Mouse (Mus musculus) gastrocnemius, postnatal 25 days (tissue): ENCODE data around the gene Nr6a1. TPM values are rescaled to one million over a fixed set of nuclear protein-coding genes. Genes with fewer than 3 reads are reported as not detected.

Experiments used
- DNase-seq: peaks from one replicate; pipeline ENCODE4 v3.0.0; 2022
- total RNA-seq, 2 experiments: library from RNA; stranded (reverse); gene quantifications; 1 replicate in 1 of 2; 2 replicates in 1 of 2; pipeline ENCODE4 v1.2.3; 2021

Nr6a1 gene
- total RNA-seq, 2 experiments from 2014 or later: 3.0 to 3.7 TPM

DNA sequence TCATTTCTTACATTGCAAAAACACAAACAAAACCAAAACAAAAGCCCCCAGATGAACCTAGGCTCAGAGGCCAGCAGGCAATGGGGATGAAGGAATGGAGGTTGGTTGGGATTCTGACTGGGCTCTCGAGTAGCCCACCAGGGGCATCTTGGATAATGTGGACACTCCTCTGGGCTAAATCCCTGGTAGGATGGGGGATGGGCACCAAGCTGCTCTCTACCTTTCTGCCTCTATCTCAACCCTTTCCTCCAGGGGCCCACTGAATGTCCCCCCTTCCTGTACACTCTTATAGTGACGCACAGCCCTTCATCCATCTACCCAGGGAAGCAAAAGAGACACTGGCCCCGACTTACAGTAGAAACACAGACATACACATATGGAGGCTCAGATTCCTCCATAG is 213.9 kb downstream of the Nr6a1 start:
- DNase-seq: no peak

DNA sequence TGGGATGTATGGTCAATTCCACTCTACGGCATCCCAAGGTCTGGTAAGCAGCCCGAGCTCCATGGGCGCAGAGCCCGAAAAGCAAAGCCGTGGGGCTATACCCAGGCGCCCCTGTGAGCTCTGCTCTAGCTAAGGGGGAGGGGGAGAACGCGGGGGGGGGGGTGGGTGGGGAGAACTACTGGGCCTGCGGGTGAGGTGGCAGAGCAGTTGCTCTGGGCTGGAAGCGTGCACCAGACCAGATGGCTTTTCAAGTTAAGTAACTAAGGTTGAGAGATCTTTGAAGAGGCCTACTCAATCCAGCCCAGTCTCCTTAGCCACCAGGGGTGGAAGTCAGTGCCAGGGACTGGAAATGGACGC is 214.7 kb downstream of the Nr6a1 start:
- no peak for DNase-seq

DNA sequence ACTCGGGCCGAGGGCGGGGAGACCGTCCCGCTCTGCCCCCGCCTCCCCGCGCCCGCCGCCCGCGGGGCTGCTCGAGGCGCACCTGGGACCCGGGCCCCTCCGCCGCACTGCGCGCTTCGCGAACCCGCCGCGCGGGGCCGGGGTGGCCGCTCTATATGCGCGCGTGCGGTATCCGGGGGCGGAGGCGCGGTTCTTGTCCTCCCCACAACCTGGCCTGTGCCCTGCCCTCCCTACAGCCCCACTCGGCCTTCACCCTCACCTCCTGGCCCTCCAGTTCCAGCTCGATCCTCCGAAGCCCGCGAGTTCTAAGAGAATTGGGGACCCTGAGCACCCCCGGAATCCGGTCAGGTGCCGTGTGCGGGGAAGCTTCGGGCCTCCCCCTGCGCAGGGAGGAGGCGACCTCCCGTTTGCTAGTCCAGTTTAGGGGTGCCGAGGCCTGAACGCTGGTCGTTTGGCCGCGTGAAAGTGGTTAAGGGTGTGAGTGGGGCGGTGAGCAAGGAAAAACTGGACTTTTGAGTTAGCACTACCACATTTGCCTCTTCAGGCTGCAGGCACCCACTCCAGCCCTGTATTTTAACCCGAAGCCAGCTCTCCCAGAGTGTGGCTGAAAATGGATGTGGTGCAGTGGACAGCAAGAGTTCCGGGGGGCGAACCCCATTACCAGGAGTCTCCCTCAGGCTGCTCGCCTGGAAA is 215.3 kb downstream of the Nr6a1 start:
- DNase-seq: no peak

DNA sequence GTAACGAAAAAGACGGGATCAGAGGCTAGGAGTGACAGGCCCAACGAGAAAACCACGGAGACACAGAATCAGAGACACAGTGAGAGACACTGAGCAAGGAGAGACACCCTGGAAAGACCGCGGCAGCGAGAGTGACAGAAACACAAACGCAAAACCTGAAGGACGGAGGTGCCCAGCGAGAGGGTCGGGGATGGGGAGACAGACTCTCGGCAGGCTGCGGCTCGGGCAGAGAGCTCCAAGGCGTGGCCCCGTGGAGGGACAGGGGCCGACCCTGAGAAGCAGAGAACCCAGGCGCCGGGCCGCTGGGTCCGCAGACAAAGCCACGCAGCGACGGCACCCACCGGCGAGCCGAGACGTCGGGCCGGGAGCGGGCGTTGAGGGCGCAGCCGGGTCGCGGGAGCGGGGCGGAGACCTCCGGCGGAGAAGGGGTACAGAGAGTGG is 216.0 kb downstream of the Nr6a1 start:
- no peak for DNase-seq

DNA sequence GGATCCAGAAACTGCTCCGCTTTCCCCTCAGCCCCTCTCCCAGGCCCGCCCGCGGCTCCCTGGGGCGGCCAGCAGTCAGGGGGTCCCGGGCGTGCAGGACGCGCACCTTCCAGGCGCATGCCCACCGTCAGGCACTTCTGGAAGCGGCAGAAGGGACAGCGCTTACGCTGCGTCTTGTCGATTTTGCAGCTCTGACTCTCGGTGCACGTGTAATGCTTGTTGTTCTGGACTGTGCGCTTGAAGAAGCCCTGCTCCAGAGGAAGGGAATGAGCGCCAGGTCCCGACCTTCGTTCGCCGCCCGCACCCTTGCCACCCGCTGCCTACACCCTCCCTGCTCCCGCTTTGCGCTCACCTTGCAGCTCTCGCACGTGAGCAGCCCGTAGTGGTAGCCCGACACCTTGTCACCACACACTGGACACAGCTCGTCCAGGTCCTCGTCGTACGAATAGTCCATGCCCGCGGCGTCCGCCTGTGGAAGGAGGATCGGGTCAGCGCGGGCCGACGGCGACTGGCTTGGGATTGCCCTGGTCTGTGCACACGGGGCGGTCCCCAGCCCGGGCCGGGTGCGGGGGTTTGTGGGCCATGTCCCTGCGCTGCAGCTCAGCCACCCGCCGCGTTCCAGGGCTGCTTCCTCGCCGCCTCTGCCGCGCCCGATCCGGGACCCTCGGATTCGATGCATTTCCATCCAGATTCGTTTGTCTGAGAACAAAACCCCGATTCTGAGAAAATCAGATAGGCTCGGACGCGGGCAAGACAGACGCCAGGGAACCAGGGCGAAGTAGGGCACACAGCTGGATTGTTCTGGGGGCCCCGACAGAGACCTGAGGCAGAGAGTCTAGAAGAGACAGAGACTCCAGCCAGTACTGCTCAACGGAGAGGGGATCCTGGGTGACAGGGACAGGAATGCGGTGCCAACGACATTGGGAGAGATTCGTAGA is 216.9 kb downstream of the Nr6a1 start:
- DNase-seq: no peak

DNA sequence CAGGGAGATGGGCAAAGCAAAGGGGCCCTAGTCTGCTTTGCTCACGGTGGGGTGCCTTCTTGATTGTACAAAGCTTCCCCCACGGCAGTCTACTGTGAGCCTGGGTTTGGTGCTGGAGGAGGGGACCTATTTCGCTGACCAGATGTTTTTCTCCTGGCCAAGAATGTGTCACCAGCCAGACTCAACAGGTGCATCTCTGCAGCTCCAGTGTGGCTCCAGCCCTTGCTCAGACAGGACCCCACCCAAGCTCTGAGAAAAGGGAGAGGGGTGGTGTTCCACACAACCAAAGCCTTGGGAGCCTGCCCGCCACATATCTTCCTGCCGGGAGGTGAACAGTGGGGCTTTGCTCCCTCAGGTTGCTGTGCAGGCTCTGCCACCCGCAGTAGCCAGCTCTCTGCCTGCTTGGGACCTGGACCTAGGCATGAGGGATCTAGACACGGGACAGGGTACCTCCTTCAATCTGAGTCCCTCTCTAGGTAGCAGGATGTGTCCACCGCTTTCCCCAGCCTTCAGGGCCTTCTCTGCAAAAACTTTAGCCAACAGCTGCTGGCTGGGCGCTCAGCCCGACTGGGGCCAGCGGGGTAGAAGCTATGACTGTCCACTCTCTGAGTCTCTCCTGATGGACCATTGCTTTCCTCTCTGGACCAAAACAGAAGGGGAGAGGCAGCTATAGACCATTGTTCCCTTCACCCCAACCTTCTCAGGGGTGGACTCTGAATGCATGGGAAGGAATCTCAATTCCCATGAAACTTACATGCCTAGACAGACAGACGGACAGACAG is 218.4 kb downstream of the Nr6a1 start:
- DNase-seq: no peak

DNA sequence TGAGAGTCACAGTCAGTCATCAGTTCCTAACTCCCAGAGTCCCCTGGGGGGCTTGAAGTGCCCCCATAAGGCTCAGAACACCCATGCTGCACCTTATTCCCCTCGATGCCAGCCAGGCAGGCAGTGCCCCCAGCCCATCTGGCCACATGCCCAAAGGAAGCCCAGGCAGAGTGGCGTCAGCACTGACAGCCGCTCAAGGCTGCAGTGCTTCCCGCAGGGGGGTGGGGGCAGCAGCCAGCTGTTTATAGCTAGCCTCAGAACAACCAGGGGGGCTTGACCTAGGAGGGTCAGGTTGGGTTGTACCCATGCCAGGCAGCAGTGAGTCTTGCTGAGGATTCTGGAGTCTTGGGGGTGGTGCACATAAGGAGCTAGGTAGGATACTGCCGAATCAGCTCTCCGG is 220.8 kb downstream of the Nr6a1 start:
- DNase-seq: no peak

DNA sequence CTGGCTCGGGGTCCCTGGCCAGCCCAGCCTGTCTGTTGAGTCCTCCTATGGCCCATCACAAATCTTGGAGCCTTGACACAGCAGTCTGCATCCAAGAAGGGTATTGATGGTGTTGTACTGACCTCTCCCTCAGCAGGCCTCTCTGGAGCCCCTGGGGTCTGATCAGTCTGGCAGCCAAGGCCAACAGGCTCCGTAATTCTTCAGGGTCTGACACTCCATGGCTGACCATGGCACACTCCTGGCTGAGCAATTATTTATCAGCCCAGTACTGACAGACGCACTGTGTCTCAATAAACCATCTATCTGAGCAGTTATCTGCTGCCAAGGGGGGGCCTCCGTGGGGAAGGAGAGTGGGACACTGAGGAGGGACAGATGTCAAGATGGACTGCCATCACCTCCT is 222.5 kb downstream of the Nr6a1 start:
- no peak for DNase-seq

DNA sequence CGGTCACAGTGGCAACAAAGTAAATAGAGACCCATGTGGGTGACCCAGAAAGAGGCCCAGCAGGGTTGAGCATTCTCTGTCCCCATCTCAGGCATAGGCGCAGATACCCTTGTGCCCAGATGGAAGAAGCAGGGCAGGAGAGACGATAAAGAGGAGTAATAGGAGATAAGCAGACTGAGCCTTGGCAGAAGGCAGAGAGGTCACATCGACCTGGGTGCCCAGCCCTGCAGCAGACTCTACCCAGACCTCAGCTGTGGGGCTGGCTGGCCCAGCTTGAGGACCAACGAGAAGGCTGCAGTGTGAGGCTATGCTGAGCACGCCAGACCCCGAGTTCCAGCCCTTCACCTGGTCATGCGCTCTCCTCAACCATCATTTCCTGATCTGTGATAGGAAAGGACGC is 223.2 kb downstream of the Nr6a1 start:
- DNase-seq: no peak

DNA sequence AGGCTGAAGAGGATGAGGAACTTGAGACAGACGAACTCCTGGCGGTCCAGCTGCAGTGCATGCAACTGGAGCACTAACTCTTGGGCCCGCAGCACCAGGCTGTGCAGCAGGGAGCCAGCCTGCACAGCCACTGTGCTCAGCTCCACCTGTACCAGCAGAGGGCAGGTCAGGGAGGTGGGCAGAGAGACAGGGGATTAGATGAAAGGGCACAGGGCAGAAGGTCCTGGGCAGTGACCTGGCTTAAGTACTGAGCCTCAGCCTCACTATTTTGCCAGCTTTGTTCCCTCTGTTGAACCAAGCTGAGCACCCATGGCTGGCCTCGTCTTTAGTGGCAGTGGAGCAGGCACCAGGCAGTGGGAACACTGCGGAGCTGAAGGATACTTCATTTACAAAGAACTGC is 227.3 kb downstream of the Nr6a1 start:
- no peak for DNase-seq

DNA sequence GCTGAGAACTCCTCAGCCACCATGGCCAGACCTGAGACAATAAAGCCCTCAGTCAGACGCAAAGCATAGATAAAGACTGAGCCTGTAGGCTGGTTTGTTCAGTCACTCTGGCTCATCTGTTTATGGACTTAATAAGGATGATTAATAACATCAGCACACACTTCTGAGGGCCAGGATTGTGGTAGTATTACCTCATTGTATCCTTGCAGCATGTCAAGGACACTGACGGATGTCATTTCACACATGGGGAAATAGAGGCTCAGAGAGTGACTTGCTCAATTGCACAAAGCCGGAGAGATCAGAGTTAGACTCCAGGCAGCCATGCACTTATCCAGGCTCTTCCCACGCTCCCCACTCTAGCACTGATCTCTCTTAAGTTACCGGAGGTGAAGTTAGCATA is 228.9 kb downstream of the Nr6a1 start:
- DNase-seq: no peak

DNA sequence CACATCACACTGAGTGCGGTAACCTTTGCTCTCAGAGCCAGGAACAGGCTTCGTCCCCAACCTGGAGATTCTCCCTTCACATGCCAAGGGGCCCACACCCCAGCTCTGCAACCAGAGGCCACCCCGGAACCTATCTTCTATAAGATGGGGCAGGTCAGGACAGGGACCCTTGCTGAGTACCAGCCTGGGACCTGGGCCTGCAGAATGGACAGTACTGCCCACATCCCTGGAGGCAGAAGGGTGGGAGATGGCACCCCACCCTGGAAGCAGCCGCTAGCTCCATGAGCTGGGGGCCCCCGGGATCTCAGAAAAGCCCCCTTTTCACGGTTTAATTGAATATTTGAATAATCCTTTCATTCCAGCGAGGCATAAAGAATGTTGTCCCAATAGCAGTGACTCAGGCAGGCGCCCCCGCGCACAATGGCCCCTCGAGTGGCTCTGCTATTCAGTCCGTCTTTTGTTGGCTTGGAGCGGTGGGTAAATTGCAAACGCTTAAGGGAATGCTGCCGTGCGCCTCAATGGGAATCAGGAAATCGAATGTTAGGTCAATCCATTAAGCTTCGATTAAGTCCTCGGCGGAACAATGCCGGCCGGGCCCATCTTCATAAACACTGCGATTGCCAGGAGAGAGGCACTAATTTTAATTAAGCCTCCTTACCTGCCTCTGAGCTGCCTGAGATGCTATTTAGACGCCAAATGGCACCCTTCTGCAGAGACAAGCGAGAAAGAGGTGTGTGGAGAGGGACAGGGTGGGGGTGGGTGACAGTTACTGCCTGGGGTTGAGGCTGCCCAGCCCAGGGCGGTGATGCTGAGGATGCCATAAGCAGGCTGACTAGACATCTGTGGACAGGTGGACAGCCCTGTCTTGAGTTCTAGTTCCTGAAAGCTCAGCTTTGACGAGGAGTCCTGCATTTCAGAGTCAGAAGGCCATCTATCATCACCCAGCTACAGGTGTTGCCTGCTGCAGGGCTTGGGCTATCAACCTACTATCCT is 230.1 kb downstream of the Nr6a1 start:
- no peak for DNase-seq

DNA sequence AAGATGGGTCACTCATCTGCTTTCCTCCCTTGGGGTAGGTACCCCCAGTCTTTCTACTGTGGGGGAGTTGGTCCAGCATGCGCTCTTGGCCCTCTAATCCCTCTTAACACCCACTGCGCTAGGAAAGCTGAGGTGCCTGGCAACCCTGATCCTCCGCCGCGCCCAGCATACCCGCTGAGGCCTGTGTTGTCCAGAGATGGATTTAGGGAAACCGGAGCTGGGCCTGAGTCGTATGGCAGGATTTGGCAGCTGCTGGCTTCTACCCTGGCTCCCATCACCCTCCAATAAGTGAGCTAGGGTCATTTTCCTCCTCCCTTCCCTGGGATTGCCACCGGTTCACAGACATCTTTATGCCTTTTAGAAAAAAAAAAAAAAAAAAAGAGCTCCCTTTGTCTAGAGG is 231.7 kb downstream of the Nr6a1 start:
- DNase-seq: no peak

DNA sequence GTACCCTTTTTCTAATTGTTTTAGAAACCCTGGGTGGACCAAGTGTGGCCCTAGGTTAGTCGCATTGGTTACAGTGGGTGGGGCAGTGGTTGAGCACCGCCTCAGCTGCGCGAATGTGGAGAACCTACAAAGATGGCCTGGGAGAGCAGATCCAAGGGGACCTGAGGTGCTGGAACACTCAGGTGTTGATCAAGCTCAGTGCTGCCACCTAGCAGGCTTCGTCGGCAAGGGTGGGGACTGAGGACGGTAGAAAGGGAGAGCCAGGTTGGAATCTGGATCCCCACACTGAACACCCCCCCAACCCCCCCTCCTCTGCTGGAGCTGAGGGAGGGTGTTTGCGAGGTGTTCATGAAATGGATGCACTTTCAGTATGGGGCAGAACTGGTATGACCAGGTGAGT is 235.9 kb downstream of the Nr6a1 start:
- DNase-seq: no peak

DNA sequence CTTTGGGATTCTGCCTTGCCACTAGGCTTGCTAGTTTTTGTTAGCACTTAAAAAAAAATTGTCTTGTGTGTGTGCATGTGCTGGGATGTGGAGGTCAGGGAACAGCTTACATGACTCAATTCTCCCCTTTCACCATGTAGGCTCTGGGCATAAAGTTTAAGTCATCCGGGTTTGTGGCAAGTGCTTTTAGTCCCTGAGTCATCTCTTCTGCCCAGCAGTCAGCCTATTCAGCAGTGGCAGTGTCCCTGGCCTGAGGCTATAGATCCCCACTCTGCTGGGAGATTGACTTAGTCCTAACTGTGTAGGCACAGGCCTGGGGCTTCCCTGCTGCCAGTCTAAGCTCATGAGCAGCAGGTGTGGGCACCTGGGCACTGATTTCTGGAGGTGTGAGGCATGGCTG is 237.6 kb downstream of the Nr6a1 start:
- DNase-seq: no peak

DNA sequence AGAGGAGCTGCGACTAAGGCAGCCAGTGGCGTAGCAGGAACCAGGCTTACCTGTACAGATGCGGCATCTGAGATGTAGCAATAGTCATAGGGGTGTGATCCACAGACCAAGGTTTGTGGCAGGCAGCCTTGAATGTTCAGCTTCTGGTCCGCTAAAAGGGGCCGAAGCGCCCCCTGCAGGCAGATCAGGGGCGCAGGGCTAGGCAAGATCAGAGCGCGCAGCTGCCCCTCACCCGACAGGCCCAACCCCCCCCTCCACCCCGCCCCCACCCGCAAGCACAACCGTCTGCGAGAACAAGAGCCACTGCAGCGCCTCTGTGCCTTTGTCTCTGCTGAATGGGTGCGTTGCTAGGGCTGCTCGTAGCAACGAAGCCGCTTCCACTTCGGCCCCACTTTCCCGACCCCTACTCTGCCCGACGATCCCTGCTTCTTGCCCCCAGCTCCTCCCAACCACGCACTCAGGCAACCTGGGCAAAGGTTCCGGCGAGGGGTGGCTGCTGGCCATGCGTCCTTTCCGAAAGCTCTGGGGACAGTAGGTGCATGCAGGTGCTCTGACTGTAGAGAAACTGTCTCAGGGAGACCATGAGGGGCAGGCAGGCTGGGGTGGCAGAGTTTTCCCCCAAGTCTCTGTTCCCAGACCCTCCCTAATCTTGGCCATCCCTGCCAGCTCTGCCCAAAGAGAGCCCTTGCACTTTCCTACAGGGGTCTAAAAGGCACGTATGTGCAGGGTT is 238.5 kb downstream of the Nr6a1 start:
- no peak for DNase-seq

DNA sequence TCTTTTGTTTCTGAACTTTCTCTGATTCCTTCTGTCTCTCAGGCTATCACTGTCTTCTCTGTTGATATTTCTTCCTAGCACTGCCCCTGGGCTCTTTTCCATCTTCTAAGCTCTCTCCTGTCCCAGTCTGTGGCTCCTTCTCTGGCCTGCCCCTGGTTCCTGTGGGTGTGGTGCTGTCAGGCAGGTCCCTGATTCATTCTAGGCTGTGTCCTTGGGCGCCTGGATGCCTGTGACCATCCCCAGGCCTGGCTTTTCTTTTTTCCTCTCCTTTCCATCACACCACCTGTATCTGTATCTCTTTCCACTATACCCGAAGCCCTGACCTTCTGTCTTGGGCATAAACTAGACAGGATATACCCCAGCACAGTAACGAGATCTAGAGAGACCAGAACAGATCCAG is 241.7 kb downstream of the Nr6a1 start:
- DNase-seq: no peak

DNA sequence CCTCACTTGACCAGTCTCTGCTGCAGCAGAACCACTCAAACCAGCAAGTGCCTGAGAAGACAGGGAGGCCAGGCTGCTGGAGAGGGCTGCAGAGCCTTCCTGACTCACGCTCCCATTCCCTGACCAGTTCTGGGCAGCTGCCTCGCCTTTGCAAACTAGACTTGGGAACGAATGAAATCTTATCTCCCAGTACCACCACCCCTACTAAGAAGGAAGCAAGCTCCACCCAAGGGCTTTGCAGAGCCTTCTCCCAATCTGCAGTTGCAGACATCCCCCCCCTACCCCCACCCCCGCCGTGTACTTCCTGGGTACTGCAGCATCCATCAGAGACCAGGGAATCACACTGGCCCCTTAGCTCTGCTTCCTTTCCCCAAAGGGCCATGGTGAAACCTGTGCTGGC is 244.4 kb downstream of the Nr6a1 start:
- no peak for DNase-seq

DNA sequence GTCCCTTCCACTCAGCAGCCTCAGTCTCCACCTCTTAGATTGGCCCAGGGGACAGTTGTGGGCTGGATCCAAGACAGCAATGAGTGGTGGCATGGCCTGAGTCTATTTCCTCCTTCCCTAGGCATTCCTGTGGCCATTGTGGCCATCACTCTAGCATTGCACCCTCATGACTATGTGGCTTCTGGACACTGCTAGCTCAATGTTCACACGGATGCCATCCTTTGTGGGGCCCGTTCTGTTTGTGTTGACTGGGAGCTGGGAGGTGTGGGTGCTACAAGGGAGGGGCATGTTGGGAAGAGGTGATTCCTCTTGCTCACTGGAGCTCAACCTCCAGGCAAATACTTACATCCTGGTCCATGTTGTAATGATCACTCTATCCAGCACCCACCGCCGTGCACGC is 245.3 kb downstream of the Nr6a1 start:
- no peak for DNase-seq

DNA sequence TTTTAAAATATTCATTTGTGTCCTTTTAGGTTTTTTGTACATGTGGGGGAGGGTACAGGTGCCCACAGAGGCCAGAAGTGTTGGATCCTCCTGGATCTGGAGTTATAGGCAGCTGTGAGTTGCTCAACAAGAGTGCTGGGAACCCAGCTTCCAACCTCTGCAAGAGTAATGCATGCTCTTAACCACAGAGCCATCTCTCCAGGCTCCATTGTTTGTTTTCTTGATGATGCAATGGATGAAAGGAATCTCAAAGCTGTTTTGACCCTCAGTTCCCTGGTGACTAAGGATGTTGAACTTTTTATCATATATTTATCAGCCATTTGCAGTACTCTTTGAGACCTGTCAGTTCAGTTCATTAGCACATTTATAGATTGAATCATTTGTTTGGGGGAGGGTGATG is 248.5 kb downstream of the Nr6a1 start:
- no peak for DNase-seq

DNA sequence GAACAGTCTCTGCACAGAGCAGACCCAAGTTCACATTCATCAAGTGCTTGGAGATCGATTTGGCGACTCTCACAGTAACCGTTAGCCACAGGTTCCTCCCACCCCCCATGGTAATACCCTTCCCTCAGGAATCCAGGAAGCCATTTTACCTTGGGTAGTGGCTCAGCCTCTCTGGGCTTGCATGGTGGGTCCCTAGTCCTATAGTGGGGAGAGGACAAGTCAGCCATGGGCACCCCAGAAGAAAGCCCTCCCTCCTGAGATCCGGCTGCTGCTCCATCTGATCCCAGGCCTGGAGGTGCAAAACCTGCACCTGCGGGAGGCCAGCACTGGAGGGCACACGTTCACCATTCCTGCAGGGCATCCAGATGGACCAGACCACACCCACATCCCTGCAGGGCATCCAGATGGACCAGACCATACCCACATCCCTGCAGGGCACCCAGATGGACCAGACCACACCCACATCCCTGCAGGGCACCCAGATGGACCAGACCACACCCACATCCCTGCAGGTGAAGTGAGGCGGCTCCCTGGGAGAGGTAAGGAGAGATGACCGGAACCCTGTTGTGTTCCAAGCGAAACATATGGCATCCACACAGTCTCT is 252.0 kb downstream of the Nr6a1 start:
- no peak for DNase-seq
